Mouse (Mus musculus) midbrain, postnatal 0 days (tissue): ENCODE measurements around the gene Slc9a8. TPM values are rescaled to one million over a fixed set of nuclear protein-coding genes. Genes with fewer than 3 reads are reported as not detected.
"Not testable (repeated sequence)": the region's sequence is repeated elsewhere in the genome, so short reads cannot be mapped to it uniquely, and the experiment has no call there.

Experiments used
- ATAC-seq: fragments of 200-750 bp; cut with Nextera tagmentation; 2 replicates; pipeline ENCODE4 v1.8.0; 2017; ENCODE audit warnings: moderate number of reproducible peaks, mild to moderate bottlenecking, moderate TSS enrichment, moderate library complexity; ENCODE audit not compliant: low FRiP score
- DNase-seq: peaks from one replicate; pipeline ENCODE4 v3.0.0-alpha.2; 2015; ENCODE audit warnings: low spot score
- H3K27ac ChIP-seq: fragments of 300-500 bp; sonication (generic); 2 replicates; pipeline ENCODE4 v1.5.1; 2014; ENCODE audit warnings: low read depth, mild to moderate bottlenecking, low read length, mixed read lengths
- H3K27me3 ChIP-seq: fragments of 300-500 bp; sonication (generic); 2 replicates; pipeline ENCODE4 v1.6.1; 2014; ENCODE audit warnings: low read length, control low read depth, mixed read lengths; ENCODE audit not compliant: insufficient read depth
- H3K36me3 ChIP-seq: fragments of 300-500 bp; sonication (generic); 2 replicates; pipeline ENCODE4 v1.6.1; 2014; ENCODE audit warnings: low read length, control low read depth, mixed read lengths; ENCODE audit not compliant: insufficient read depth
- H3K4me1 ChIP-seq: fragments of 300-500 bp; sonication (generic); 2 replicates; pipeline ENCODE4 v1.6.1; 2014; ENCODE audit warnings: mild to moderate bottlenecking, control low read depth, antibody characterized with exemption, low read length, mixed read lengths; ENCODE audit not compliant: insufficient read depth
- H3K4me2 ChIP-seq: fragments of 300-500 bp; sonication (generic); 2 replicates; pipeline ENCODE4 v1.6.1; 2014; ENCODE audit warnings: low read depth, mild to moderate bottlenecking, low read length, mixed read lengths; ENCODE audit not compliant: poor library complexity, severe bottlenecking
- H3K4me3 ChIP-seq: fragments of 300-500 bp; sonication (generic); 2 replicates; pipeline ENCODE4 v1.5.1; 2014; ENCODE audit warnings: low read depth, mild to moderate bottlenecking, low read length, moderate library complexity
- H3K9ac ChIP-seq: fragments of 300-500 bp; sonication (generic); replicated peaks from 2 replicates; pipeline ENCODE4 v1.6.1; 2014; ENCODE audit warnings: mild to moderate bottlenecking, low read length, moderate library complexity, mixed read lengths; ENCODE audit not compliant: poor library complexity, severe bottlenecking
- H3K9me3 ChIP-seq: fragments of 300-500 bp; sonication (generic); 2 replicates; pipeline ENCODE4 v1.6.1; 2016; ENCODE audit warnings: low read length, control low read depth
- CTCF ChIP-seq: IDR thresholded peaks from 2 replicates; pipeline ENCODE4 v1.5.1; 2016; ENCODE audit warnings: antibody characterized with exemption, mild to moderate bottlenecking
- WGBS: fragments of 180-500 bp; shearing (Covaris S2); extraction: QIAGEN DNeasy Blood & Tissue Kit; methylation state at CpG from one replicate; pipeline ENCODE4 v1.1.7; 2014; 5-methylcytosine and 5-hydroxymethylcytosine counted together
- polyA plus RNA-seq: library from polyadenylated mRNA; unstranded; fragments of >200 nt; fragmentation: Nextera tagmentation; extraction: Ambion mirVana; gene quantifications from 2 replicates; pipeline ENCODE4 v1.2.1, GENCODE M21; 2015
- total RNA-seq: library from RNA; depleted of rRNA; stranded (reverse); fragments of >200 nt; gene quantifications from 2 replicates; pipeline ENCODE4 v1.2.3, GENCODE M21; 2014

The Slc9a8 gene
- total and polyA plus RNA-seq, 2 experiments from 2014 or later, result 17.9 to 30.6 TPM

DNA sequence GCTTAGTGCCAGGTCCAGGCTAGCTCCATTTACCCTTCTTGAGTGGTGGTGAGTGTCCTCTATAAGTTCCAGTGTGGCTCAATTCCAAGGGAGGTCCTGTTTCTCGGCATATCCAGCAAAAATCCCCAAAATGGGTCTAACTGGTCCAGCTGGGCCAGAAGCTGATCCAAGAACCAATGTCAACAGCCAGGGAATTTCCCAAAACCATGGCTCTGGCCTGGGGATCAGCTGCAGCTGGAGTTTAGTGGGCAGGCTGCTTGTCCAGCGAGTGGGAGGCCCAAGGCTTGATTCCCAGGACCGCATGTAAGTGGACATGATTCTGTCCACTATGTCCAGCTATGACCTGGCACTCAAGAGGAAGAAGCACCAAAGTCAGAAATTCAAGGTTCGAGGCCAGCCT lies 35.1 kb upstream of the Slc9a8 start:
- DNase-seq (no peak), ATAC-seq (no peak)
- Histone ChIP-seq H3K9ac (no peak overlapping the region), H3K27me3 (no peaks in the 10 kb centered on the region), H3K36me3 (no peaks in the 10 kb centered on the region), H3K9me3 (no peaks in the 10 kb centered on the region), H3K4me3 (no peak overlapping the region), H3K4me1 (no peaks in the 10 kb centered on the region), H3K27ac (no peak overlapping the region), H3K4me2 (no peak overlapping the region)
- WGBS, result 86% methylated on average over 4 of the region's 4 CpGs
- no peak for TF ChIP-seq CTCF

DNA sequence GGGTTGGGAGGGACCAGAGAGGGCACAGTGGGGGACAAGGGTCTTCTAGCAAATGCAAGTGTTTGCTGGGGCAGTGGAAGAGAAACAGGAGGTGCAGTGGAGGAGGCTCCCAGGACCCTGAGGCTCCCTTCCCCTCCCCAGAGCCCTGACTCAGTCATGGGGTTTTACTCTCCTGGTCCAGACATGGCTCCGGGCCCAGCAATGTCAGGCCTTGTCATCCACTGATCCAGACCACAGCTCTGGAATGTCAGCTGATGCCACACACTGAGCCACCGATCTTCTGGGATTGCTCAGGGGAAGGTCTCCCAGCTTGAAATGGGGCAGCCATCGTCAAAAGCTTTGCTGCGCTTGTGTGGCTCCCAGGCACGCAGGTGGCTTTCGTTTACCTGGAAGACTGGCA lies 34.5 kb upstream of the Slc9a8 start:
- WGBS, result 77% methylated on average over 6 of the region's 6 CpGs
- ATAC-seq (no peak), DNase-seq (no peak)
- H3K27me3 ChIP-seq, result no peaks in the 10 kb centered on the region
- H3K4me1 ChIP-seq, result no peaks in the 10 kb centered on the region
- no peak overlapping the region for H3K9ac ChIP-seq
- no peak overlapping the region for H3K4me2 ChIP-seq
- no peak overlapping the region for H3K27ac ChIP-seq
- no peaks in the 10 kb centered on the region for H3K9me3 ChIP-seq
- H3K36me3 ChIP-seq, result no peaks in the 10 kb centered on the region
- TF ChIP-seq CTCF, result no peak
- H3K4me3 ChIP-seq, result no peak overlapping the region

DNA sequence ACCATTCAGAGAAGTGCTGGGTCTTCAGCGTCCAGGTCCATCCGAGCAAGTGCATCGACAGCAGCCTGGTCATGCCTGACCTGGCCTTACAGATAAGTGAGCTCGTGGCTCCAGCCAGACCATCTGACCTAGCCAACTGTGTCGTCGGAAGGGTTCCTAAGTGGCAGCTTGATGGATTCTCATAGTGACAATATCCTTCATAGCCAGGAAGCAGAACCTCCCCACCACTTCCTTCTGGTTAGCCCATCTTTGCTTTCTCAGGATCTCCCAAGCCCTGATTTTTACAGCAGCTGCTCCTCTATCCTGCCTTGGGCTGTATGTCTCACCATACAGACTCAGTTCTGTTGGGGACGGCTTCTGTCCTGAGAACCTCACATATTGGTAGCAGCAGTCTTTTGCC lies 27.1 kb upstream of the Slc9a8 start:
- DNase-seq (no peak), ATAC-seq (no peak)
- no peak overlapping the region for H3K27ac ChIP-seq
- no peaks in the 10 kb centered on the region for H3K36me3 ChIP-seq
- H3K4me3 ChIP-seq, result no peak overlapping the region
- H3K27me3 ChIP-seq, result no peaks in the 10 kb centered on the region
- H3K4me1 ChIP-seq, result no peaks in the 10 kb centered on the region
- H3K9me3 ChIP-seq, result no peaks in the 10 kb centered on the region
- no peak for TF ChIP-seq CTCF
- no peak overlapping the region for H3K9ac ChIP-seq
- H3K4me2 ChIP-seq, result no peak overlapping the region
- 86% methylated on average over 7 of the region's 7 CpGs for WGBS

DNA sequence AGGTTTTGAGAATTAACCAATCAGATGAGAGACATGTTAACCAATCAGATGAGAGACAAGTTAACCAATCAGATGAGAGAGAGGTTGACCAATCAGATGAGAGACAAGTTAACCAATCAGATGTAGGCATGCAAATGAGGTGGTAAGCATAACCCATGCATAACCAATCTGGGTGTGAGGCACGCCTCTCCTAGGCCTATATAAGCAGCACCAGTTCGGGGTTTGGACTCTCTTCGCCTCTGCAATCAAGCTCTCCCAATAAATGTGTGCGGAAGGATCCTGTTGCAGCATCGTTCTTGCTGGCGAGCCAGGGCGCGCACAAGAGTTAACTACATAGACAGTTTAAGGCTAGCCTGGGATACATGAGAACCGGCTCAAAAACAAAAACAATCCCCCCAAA lies 25.1 kb upstream of the Slc9a8 start:
- H3K9ac ChIP-seq, H3K4me2 ChIP-seq, DNase-seq, H3K9me3 ChIP-seq, H3K27ac ChIP-seq, ATAC-seq, H3K27me3 ChIP-seq, H3K4me1 ChIP-seq, H3K4me3 ChIP-seq, H3K36me3 ChIP-seq: not testable (repeated sequence)
- WGBS, result 96% methylated on average over 9 of the region's 9 CpGs

DNA sequence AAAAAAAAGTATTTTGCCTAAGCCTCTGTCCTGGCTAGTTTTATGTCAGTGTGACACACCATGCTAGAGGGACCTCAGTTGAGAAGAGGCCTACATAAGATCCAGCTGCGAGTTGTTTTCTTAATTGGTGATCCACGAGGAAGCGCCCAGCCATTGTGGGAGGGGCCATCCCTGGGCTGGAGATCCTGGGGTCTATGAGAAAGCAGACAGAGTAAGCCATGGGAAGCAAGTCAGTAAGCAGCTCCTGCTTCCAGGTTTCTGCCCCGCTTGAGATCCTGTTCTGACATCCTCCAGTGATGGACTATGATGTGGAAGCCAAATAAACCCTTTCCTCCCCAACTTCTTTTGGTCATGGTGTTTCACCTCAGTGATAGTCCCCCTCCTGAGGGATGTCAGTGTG lies 22.5 kb upstream of the Slc9a8 start:
- ATAC-seq (no peak), DNase-seq (no peak)
- WGBS, result 69% methylated on average over 4 of the region's 4 CpGs
- Histone ChIP-seq H3K27me3 (no peaks in the 10 kb centered on the region), H3K4me3 (no peak overlapping the region), H3K4me2 (no peak overlapping the region), H3K9me3 (no peaks in the 10 kb centered on the region), H3K4me1 (no peaks in the 10 kb centered on the region), H3K36me3 (no peaks in the 10 kb centered on the region), H3K27ac (no peak overlapping the region), H3K9ac (no peak overlapping the region)
- no peak for TF ChIP-seq CTCF

DNA sequence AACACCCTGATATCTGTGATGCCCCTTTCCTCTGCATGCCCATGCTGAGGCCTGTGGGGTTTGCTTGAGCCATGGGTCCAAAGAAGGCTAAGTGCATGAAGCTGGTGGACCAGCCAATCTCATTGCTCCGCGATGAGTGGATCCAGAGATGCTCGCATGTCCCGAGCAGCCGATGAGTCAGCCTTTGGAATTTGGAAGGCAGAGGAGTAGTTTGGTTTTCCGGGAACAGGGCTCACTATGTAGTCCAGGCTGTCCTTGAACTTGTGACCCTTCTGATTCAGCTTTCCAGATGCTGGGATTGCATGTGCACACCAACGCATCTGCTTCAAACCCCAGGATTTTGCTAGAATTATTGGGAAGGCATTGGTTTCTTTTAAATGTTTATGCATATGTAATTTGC lies 21.9 kb upstream of the Slc9a8 start:
- H3K36me3 ChIP-seq, result no peaks in the 10 kb centered on the region
- 89% methylated on average over 7 of the region's 7 CpGs for WGBS
- H3K4me3 ChIP-seq, result no peak overlapping the region

DNA sequence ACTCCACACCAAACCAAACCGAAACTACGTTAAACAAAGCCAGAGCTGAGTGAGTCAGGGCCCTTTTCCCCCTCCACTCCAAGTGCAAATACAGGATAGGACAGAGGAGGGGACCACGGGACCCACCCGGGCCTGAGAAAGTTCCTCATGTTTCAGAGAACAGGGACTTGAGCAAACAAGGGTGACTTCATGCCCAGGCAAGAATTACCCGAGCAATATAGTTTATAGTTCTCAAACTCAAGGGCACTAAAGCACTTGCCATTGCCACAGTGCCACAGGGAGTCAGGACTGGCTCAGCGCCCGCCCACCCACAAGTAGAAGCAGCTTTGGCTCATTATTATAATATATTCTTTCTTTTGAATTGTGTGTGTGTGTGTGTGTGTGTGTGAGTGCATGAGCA lies 18.4 kb upstream of the Slc9a8 start:
- DNase-seq (no peak), ATAC-seq (no peak)
- Histone ChIP-seq H3K4me3 (no peak overlapping the region), H3K9me3 (no peaks in the 10 kb centered on the region), H3K27ac (no peak overlapping the region), H3K4me2 (no peak overlapping the region), H3K9ac (no peak overlapping the region), H3K4me1 (no peaks in the 10 kb centered on the region), H3K27me3 (no peaks in the 10 kb centered on the region), H3K36me3 (no peaks in the 10 kb centered on the region)
- WGBS, result 80% methylated on average over 7 of the region's 7 CpGs
- TF ChIP-seq CTCF, result no peak

More for the DNA sequence above, 21.9 kb upstream of the Slc9a8 start:
- H3K4me1 ChIP-seq, result no peaks in the 10 kb centered on the region
- ATAC-seq, result no peak
- no peak for DNase-seq
- H3K4me2 ChIP-seq, result no peak overlapping the region
- TF ChIP-seq CTCF, result no peak
- no peak overlapping the region for H3K27ac ChIP-seq
- no peaks in the 10 kb centered on the region for H3K9me3 ChIP-seq
- no peaks in the 10 kb centered on the region for H3K27me3 ChIP-seq
- H3K9ac ChIP-seq, result no peak overlapping the region
